Mouse (Mus musculus): ENCODE data around the gene Kcnj9. TPM values are rescaled to one million over a fixed set of nuclear protein-coding genes. Genes with fewer than 3 reads are reported as not detected.

Kcnj9 gene
- total RNA-seq (2014; rRNA removed): 0.09 and 0.20 TPM in 2 replicates
- 0.02 and 0.09 TPM in 2 replicates for polyA plus RNA-seq (2012; rRNA removed)

DNA sequence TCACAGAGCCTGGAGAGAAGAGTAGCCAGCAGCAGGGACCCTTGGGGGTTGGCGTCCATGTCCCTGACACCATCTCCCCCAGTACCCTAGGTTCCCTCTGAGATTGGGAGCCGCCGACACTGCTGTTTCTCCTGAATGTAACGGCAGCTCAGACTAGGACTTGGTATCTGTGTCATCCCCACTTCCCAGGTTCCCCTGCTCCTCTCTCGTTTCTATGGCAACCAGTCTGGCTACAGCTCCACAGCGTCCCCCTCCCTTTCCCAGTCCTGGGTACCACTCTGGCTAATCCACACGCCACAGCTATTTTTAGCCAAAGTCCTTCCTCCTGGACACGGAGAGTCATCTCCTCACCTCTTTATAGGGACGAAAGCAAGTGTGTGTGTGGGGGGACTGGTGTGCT, at the start of gene Kcnj9:
Gene Kcnj9, minus strand, starts transcription at position 188 of the 400 bp plus-strand sequence.
- 35% methylated on average over 9 of the region's 9 CpGs for WGBS
- H3K9ac ChIP-seq (ENCODE audit: low read depth, low read length): no peak within 1 kb of the TSS
- no peaks in the 10 kb centered on the region for H3K36me3 ChIP-seq (ENCODE audit: control insufficient read depth, insufficient read depth, low read length)
- H3K27ac ChIP-seq (replicated peaks; ENCODE audit: insufficient read depth, low read depth, low read length): no peak within 1 kb of the TSS
- no peaks in the 10 kb centered on the region for H3K79me2 ChIP-seq (ENCODE audit: control insufficient read depth, insufficient read depth, low read length)
- H3K4me1 ChIP-seq (ENCODE audit: control insufficient read depth, insufficient read depth, low read length): peaks cover 1% of the 10 kb centered on the region; the same call in 1 of the 2 replicates
- no peak within 1 kb of the TSS for H3K4me3 ChIP-seq (ENCODE audit: insufficient read depth, low read depth, low read length)
- peaks cover 6% of the 10 kb centered on the region; the same call in 1 of the 2 replicates for H3K27me3 ChIP-seq (ENCODE audit: control insufficient read depth, insufficient read depth, low read length)
- TF ChIP-seq POLR2A (IDR thresholded peaks at IDR 0.05; ENCODE audit: extremely low read depth, insufficient read depth, low read length) (no peak), CTCF (IDR thresholded peaks at IDR 0.05; ENCODE audit: low read depth, low read length) (no peak)
- no peak for DNase-seq (ENCODE audit: extremely low read depth, low read depth, low spot score)

DNA sequence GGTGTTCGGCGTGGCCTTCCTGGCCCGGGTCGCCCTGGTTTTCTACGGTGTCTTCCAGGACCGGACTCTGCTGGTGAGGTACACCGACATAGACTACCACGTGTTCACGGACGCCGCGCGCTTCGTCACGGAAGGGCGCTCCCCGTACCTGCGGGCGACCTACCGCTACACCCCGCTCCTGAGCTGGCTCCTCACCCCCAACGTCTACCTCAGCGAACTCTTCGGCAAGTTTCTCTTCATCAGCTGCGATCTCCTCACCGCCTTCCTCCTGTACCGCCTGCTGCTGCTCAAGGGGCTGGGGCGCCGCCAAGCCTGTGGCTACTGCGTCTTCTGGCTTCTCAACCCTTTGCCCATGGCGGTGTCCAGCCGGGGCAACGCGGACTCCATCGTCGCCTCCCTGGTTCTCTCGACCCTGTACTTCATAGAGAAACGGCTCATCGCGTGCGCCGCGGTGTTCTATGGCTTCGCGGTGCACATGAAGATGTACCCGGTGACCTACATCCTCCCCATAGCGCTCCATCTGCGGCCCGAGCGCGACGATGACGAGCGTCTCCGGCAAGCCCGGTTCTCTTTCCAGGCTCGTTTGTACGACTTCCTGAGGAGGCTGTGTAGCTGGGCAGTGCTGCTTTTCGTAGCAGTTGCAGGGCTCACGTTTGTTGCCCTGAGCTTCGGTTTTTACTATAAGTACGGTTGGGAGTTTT, 47.8 kb upstream of the Kcnj9 start:
- Histone ChIP-seq H3K27me3 (ENCODE audit: control insufficient read depth, insufficient read depth, low read length) (no peaks in the 10 kb centered on the region), H3K4me1 (ENCODE audit: control insufficient read depth, insufficient read depth, low read length) (peaks cover 3% of the 10 kb centered on the region; the same call in 1 of the 2 replicates), H3K9ac (ENCODE audit: low read depth, low read length) (peak overlapping the region; percentile 71), H3K36me3 (ENCODE audit: control insufficient read depth, insufficient read depth, low read length) (peaks cover 7% of the 10 kb centered on the region), H3K27ac (replicated peaks; ENCODE audit: insufficient read depth, low read depth, low read length) (peak overlapping the region; percentile 13), H3K79me2 (ENCODE audit: control insufficient read depth, insufficient read depth, low read length) (peaks cover 6% of the 10 kb centered on the region; the same call in 1 of the 2 replicates), H3K4me3 (ENCODE audit: insufficient read depth, low read depth, low read length) (peak overlapping the region; percentile 78)
- TF ChIP-seq CTCF (IDR thresholded peaks at IDR 0.05; ENCODE audit: low read depth, low read length) (no peak), POLR2A (IDR thresholded peaks at IDR 0.05; ENCODE audit: extremely low read depth, insufficient read depth, low read length) (no peak)
- no peak for DNase-seq (ENCODE audit: extremely low read depth, low read depth, low spot score)
- WGBS: 2% methylated on average over 62 of the region's 62 CpGs

DNA sequence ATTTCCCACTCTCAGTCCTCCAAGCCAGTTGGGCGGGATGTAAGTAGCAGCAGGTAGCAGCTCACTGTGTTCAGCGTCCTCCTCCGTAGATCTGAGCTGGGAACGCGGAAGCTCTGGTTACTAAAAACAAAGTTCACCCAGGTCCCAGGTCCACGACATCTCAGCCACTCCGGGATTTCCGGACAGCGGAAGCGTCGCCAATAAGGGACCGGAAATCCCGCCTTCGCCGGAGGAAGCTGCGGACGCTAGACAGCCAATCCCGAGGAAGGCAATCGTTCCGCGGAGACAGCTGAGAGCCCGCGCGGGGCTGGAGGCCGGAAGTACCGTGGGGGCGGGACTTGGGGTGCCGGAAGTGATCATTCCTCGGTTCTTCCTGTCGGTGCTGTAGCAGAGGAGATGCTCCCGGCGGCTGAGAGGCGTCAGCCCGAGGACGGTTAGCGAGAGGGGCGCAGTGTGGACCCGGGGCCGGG, 47.1 kb upstream of the Kcnj9 start, which contains the start of gene Pigm:
Gene Pigm, plus strand, starts transcription at position 349 of the 470 bp plus-strand sequence.
- peak within 1 kb of the TSS; percentile 78 for H3K4me3 ChIP-seq (ENCODE audit: insufficient read depth, low read depth, low read length)
- peak within 1 kb of the TSS; percentile 53 for H3K27ac ChIP-seq (replicated peaks; ENCODE audit: insufficient read depth, low read depth, low read length)
- WGBS: 2% methylated on average over 39 of the region's 39 CpGs
- H3K36me3 ChIP-seq (ENCODE audit: control insufficient read depth, insufficient read depth, low read length): peaks cover 4% of the 10 kb centered on the region
- H3K27me3 ChIP-seq (ENCODE audit: control insufficient read depth, insufficient read depth, low read length): no peaks in the 10 kb centered on the region
- peaks cover 6% of the 10 kb centered on the region; the same call in 1 of the 2 replicates for H3K79me2 ChIP-seq (ENCODE audit: control insufficient read depth, insufficient read depth, low read length)
- TF ChIP-seq CTCF (IDR thresholded peaks at IDR 0.05; ENCODE audit: low read depth, low read length) (no peak), POLR2A (IDR thresholded peaks at IDR 0.05; ENCODE audit: extremely low read depth, insufficient read depth, low read length) (peak; percentile 78; the same call in 1 of the 2 replicates)
- peak; percentile 95 for DNase-seq (ENCODE audit: extremely low read depth, low read depth, low spot score)
- peak within 1 kb of the TSS; percentile 71 for H3K9ac ChIP-seq (ENCODE audit: low read depth, low read length)
- peaks cover 3% of the 10 kb centered on the region; the same call in 1 of the 2 replicates for H3K4me1 ChIP-seq (ENCODE audit: control insufficient read depth, insufficient read depth, low read length)

DNA sequence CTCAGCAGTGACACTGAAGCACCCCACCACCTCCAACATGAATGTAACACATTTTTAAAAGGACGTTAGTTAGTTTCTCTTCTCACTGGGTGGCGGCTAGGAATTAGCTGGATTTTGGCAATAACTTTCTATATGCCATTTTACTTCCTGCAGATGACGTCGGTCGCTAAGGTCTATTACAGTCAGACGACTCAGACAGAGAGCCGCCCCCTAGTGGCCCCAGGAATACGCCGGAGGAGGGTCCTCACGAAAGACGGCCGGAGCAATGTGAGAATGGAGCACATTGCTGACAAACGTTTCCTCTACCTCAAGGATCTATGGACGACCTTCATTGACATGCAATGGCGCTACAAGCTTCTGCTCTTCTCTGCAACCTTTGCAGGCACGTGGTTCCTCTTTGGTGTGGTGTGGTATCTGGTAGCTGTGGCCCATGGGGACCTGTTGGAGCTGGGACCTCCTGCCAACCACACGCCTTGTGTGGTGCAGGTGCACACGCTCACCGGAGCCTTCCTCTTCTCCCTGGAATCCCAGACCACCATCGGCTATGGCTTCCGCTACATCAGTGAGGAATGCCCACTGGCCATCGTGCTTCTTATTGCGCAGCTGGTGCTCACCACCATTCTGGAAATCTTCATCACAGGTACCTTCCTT, 39.8 kb upstream of the Kcnj9 start:
- no peaks in the 10 kb centered on the region for H3K27me3 ChIP-seq (ENCODE audit: control insufficient read depth, insufficient read depth, low read length)
- TF ChIP-seq POLR2A (IDR thresholded peaks at IDR 0.05; ENCODE audit: extremely low read depth, insufficient read depth, low read length) (no peak), CTCF (IDR thresholded peaks at IDR 0.05; ENCODE audit: low read depth, low read length) (peak; percentile 50)
- H3K27ac ChIP-seq (replicated peaks; ENCODE audit: insufficient read depth, low read depth, low read length): no peak overlapping the region
- H3K9ac ChIP-seq (ENCODE audit: low read depth, low read length): no peak overlapping the region
- peaks cover 3% of the 10 kb centered on the region; the same call in 1 of the 2 replicates for H3K4me1 ChIP-seq (ENCODE audit: control insufficient read depth, insufficient read depth, low read length)
- no peaks in the 10 kb centered on the region for H3K79me2 ChIP-seq (ENCODE audit: control insufficient read depth, insufficient read depth, low read length)
- no peak overlapping the region for H3K4me3 ChIP-seq (ENCODE audit: insufficient read depth, low read depth, low read length)
- WGBS: 29% methylated on average over 23 of the region's 23 CpGs
- no peaks in the 10 kb centered on the region for H3K36me3 ChIP-seq (ENCODE audit: control insufficient read depth, insufficient read depth, low read length)
- DNase-seq (ENCODE audit: extremely low read depth, low read depth, low spot score): no peak

DNA sequence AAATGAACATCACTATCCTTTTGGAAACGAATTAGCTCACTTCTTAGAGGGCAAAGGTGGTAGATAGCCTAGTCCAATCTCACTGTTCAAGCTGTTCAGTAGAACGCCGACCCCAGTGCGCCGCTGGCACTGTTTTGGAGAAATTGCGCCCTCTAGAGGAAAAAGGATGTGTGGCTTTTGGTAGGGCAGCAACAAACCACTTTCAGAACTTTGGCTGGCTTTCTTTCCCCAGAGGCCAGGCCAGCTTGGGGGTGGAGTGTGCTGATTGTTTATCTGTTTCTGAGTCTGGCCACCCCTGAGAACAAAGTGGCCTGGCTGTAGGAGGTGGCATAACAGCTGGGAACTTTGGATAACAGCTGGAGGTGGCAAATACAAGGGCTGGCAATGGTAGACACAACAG, 35.6 kb upstream of the Kcnj9 start:
- peaks cover 3% of the 10 kb centered on the region; the same call in 1 of the 2 replicates for H3K4me1 ChIP-seq (ENCODE audit: control insufficient read depth, insufficient read depth, low read length)
- peak; percentile 79 for DNase-seq (ENCODE audit: extremely low read depth, low read depth, low spot score)

More for the DNA sequence above, 35.6 kb upstream of the Kcnj9 start:
- no peaks in the 10 kb centered on the region for H3K36me3 ChIP-seq (ENCODE audit: control insufficient read depth, insufficient read depth, low read length)
- H3K79me2 ChIP-seq (ENCODE audit: control insufficient read depth, insufficient read depth, low read length): no peaks in the 10 kb centered on the region
- no peak overlapping the region for H3K4me3 ChIP-seq (ENCODE audit: insufficient read depth, low read depth, low read length)
- TF ChIP-seq POLR2A (IDR thresholded peaks at IDR 0.05; ENCODE audit: extremely low read depth, insufficient read depth, low read length) (no peak), CTCF (IDR thresholded peaks at IDR 0.05; ENCODE audit: low read depth, low read length) (peak; percentile 79)
- H3K27ac ChIP-seq (replicated peaks; ENCODE audit: insufficient read depth, low read depth, low read length): no peak overlapping the region
- no peaks in the 10 kb centered on the region for H3K27me3 ChIP-seq (ENCODE audit: control insufficient read depth, insufficient read depth, low read length)
- no peak overlapping the region for H3K9ac ChIP-seq (ENCODE audit: low read depth, low read length)
- whole genome bisulfite sequencing: 11% methylated on average over 6 of the region's 6 CpGs

Data from liver, adult 2 months (tissue).